Mouse (Mus musculus) forebrain, embryonic 11.5 days (tissue): ENCODE data around the gene Inf2. TPM values are rescaled to one million over a fixed set of nuclear protein-coding genes. Genes with fewer than 3 reads are reported as not detected.
A peak's percentile ranks its signal among the peaks of the same experiment; 100 is the strongest.

ENCODE experiments used
- ATAC-seq: fragments of 200-750 bp; cut with Nextera tagmentation; replicated peaks from 2 replicates; pipeline ENCODE4 v1.8.0; 2017; ENCODE audit warnings: moderate TSS enrichment; ENCODE audit not compliant: low FRiP score
- DNase-seq: peaks from one replicate; pipeline ENCODE4 v3.0.0-alpha.2; 2017; ENCODE audit warnings: low spot score
- H3K27ac ChIP-seq: fragments of 300-500 bp; sonication (generic); 2 replicates; pipeline ENCODE4 v1.5.1; 2014; ENCODE audit warnings: low read depth, low read length
- H3K27me3 ChIP-seq: fragments of 300-500 bp; sonication (generic); 2 replicates; pipeline ENCODE4 v1.6.1; 2014; ENCODE audit warnings: mild to moderate bottlenecking, low read length, mixed read lengths; ENCODE audit not compliant: control insufficient read depth, insufficient read depth
- H3K36me3 ChIP-seq: fragments of 300-500 bp; sonication (generic); 2 replicates; pipeline ENCODE4 v1.6.1; 2014; ENCODE audit warnings: mild to moderate bottlenecking, low read length, moderate library complexity, mixed read lengths; ENCODE audit not compliant: control insufficient read depth, insufficient read depth
- H3K4me1 ChIP-seq: fragments of 300-500 bp; sonication (generic); replicated peaks from 2 replicates; pipeline ENCODE4 v1.6.1; 2014; ENCODE audit warnings: low read length, mixed read lengths; ENCODE audit not compliant: control insufficient read depth, insufficient read depth
- H3K4me2 ChIP-seq: fragments of 300-500 bp; sonication (generic); 2 replicates; pipeline ENCODE4 v1.6.1; 2014; ENCODE audit warnings: low read depth, mild to moderate bottlenecking, low read length, moderate library complexity, mixed read lengths; ENCODE audit not compliant: severe bottlenecking
- H3K4me3 ChIP-seq: fragments of 300-500 bp; sonication (generic); 2 replicates; pipeline ENCODE4 v1.5.1; 2014; ENCODE audit warnings: low read depth, low read length
- H3K9ac ChIP-seq: fragments of 300-500 bp; sonication (generic); 2 replicates; pipeline ENCODE4 v1.6.1; 2014; ENCODE audit warnings: low read length
- H3K9me3 ChIP-seq: fragments of 300-500 bp; sonication (generic); 2 replicates; pipeline ENCODE4 v1.6.1; 2016; ENCODE audit warnings: low read length, mixed read lengths; ENCODE audit not compliant: control insufficient read depth
- WGBS: fragments of 180-500 bp; shearing (Covaris S2); extraction: QIAGEN DNeasy Blood & Tissue Kit; methylation state at CpG from one replicate; pipeline ENCODE4 v1.1.7; 2014; 5-methylcytosine and 5-hydroxymethylcytosine counted together
- polyA plus RNA-seq: library from polyadenylated mRNA; unstranded; fragments of >200 nt; fragmentation: Nextera tagmentation; extraction: Ambion mirVana; gene quantifications from 2 replicates; pipeline ENCODE4 v1.2.1, GENCODE M21; 2014

The Inf2 gene
- polyA plus RNA-seq, 1 experiment from 2014 or later = 1.6 TPM

DNA sequence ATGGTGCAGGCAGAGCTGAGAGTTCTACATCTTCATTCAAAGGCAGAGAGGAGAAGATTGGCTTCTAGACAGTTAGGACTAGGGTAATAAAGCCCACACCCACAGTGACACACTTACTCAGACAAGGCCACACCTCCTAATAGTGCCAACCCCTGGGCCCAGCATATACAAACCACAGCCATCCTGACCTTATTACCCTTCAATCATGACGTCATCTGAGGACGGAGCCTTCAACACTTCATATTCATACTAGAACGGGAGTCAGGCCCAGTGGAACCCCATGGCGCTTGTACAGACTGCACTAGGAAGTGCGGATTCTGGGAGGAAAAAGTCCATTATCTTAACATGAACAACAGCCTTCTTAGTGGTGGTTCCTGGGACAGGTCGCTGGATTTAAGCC is 54.5 kb downstream of the Inf2 start:
- Histone ChIP-seq H3K4me2 (no peak overlapping the region), H3K36me3 (no peaks in the 10 kb centered on the region; the same call in 1 of the 2 replicates), H3K9ac (no peak overlapping the region), H3K27me3 (no peaks in the 10 kb centered on the region), H3K4me1 (no peaks in the 10 kb centered on the region; the same call in 1 of the 2 replicates), H3K4me3 (no peak overlapping the region), H3K9me3 (no peaks in the 10 kb centered on the region), H3K27ac (no peak overlapping the region)
- ATAC-seq = no peak
- DNase-seq = no peak
- 92% methylated on average over 6 of the region's 6 CpGs for WGBS

GRCm38 (mm10) chr12:112644180-112644854 is 55.7 kb downstream of the Inf2 start, which contains the start of gene Siva1:
TSS of gene Siva1 (plus strand) at chr12:112644679.
- H3K36me3 ChIP-seq = peaks cover under 1% of the 10 kb centered on the region; the same call in 1 of the 2 replicates
- H3K4me3 ChIP-seq = peak within 1 kb of the TSS; percentile 82
- peak within 1 kb of the TSS; percentile 43 for H3K27ac ChIP-seq
- 2% methylated on average over 46 of the region's 46 CpGs for WGBS
- no peaks in the 10 kb centered on the region for H3K9me3 ChIP-seq
- peak within 1 kb of the TSS; percentile 82 for H3K9ac ChIP-seq
- ATAC-seq (peak; percentile 97), DNase-seq (peak; percentile 100)
- peak within 1 kb of the TSS; percentile 69 for H3K4me2 ChIP-seq
- no peaks in the 10 kb centered on the region for H3K27me3 ChIP-seq
- no peaks in the 10 kb centered on the region; the same call in 1 of the 2 replicates for H3K4me1 ChIP-seq

- peaks cover 5% of the 10 kb centered on the region; the same call in 1 of the 2 replicates for H3K36me3 ChIP-seq
- under 1% methylated on average over 74 of the region's 75 CpGs for WGBS
- H3K9ac ChIP-seq = peak overlapping the region; percentile 82
- H3K27ac ChIP-seq = peak overlapping the region; percentile 43
- no peaks in the 10 kb centered on the region; the same call in 1 of the 2 replicates for H3K4me1 ChIP-seq
- H3K4me2 ChIP-seq = peak overlapping the region; percentile 69
- no peaks in the 10 kb centered on the region for H3K9me3 ChIP-seq
- H3K27me3 ChIP-seq = no peaks in the 10 kb centered on the region
- H3K4me3 ChIP-seq = peak overlapping the region; percentile 82
- DNase-seq = peak; percentile 84
- ATAC-seq = no peak
These were observed 56.4 kb downstream of the Inf2 start for GRCm38 (mm10) chr12:112644855-112645506.

GRCm38 (mm10) chr12:112646139-112646538 is 57.6 kb downstream of the Inf2 start:
- Histone ChIP-seq H3K4me1 (no peaks in the 10 kb centered on the region; the same call in 1 of the 2 replicates), H3K4me2 (peak overlapping the region; percentile 69), H3K9ac (peak overlapping the region; percentile 82), H3K27ac (no peak overlapping the region), H3K9me3 (no peaks in the 10 kb centered on the region), H3K4me3 (peak overlapping the region; percentile 82), H3K36me3 (peaks cover 5% of the 10 kb centered on the region; the same call in 1 of the 2 replicates), H3K27me3 (no peaks in the 10 kb centered on the region)
- no peak for ATAC-seq
- WGBS = 63% methylated on average over 6 of the region's 6 CpGs
- DNase-seq = no peak

GRCm38 (mm10) chr12:112648081-112648480 is 59.5 kb downstream of the Inf2 start:
- H3K9me3 ChIP-seq = no peaks in the 10 kb centered on the region
- DNase-seq (no peak), ATAC-seq (no peak)
- H3K27me3 ChIP-seq = no peaks in the 10 kb centered on the region
- no peak overlapping the region for H3K27ac ChIP-seq
- H3K9ac ChIP-seq = no peak overlapping the region
- 97% methylated on average over 5 of the region's 5 CpGs for WGBS
- H3K36me3 ChIP-seq = peaks cover 5% of the 10 kb centered on the region; the same call in 1 of the 2 replicates
- H3K4me1 ChIP-seq = no peaks in the 10 kb centered on the region; the same call in 1 of the 2 replicates
- H3K4me2 ChIP-seq = no peak overlapping the region
- no peak overlapping the region for H3K4me3 ChIP-seq

DNA sequence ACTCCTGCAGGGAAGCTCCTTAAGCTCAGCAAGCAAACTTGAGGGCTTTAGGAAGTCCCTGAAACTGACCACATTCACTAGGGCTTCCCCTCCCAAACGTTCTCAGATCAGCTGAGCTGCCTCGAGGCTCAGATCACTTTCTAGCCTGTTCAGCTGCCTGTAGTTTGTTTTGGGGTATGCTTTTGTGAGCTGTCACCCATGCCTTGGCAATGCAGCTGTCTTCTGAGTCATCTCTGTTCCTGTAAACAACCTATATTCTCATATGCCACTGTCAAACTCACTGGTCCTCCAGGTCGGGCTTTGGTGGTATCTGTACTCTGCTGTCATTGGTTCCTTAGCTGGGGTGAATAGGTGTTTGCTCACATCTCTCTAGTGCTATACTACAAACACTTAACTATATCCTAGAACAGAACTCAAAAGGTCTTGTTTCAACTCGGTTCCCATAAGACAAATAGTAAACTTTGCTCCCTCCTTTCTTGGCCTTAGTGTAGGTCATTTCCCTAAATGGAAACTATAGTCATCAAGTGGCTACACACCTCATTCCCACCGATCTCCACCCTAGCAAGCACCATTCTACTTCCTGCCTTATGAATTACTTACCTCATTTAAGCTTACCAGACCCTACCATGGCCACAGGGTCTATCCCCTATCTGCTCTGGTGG is 63.3 kb downstream of the Inf2 start:
- no peak for ATAC-seq
- WGBS = 81% methylated on average over 5 of the region's 5 CpGs
- H3K4me3 ChIP-seq = no peak overlapping the region
- no peaks in the 10 kb centered on the region for H3K4me1 ChIP-seq
- no peaks in the 10 kb centered on the region for H3K27me3 ChIP-seq
- H3K4me2 ChIP-seq = no peak overlapping the region
- peaks cover 8% of the 10 kb centered on the region; the same call in 1 of the 2 replicates for H3K36me3 ChIP-seq
- no peak overlapping the region for H3K9ac ChIP-seq
- no peak for DNase-seq
- no peaks in the 10 kb centered on the region for H3K9me3 ChIP-seq
- H3K27ac ChIP-seq = no peak overlapping the region

DNA sequence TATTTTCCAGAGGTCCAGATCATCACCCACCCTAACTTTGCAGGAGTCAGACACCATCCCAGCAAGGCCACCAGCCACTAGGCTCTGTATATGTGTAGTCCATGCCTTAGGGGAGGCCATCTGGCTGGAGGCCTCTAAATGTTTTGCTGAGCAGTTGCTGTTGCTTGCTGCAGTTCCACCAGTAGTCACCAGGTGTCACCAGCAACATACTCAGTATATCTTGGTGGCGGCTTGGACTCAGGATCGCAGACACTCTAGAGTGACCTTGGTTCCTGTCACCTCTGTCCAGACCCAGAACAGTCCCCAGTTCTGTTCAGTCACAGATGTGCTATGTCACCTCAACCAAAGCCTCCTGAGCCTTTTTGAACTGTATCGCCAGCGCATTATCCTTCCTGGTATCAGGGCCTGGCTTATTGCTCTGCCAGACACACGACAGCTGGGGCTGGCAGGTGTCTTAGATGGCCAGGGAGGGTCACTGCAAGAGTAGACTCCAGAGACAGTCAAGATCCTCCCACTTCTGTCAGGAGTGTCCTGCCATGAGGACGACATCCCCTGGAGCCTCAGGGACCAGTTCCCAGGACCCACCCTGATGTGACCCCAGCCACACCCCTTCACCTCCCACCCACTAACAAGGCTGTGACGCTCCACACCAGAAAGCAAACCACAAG is 64.7 kb downstream of the Inf2 start:
- Histone ChIP-seq H3K9me3 (no peaks in the 10 kb centered on the region), H3K9ac (no peak overlapping the region), H3K27ac (no peak overlapping the region), H3K27me3 (no peaks in the 10 kb centered on the region), H3K4me1 (no peaks in the 10 kb centered on the region), H3K4me3 (no peak overlapping the region), H3K36me3 (peaks cover 17% of the 10 kb centered on the region; the same call in 1 of the 2 replicates), H3K4me2 (no peak overlapping the region)
- peak; percentile 60 for ATAC-seq
- 59% methylated on average over 7 of the region's 7 CpGs for WGBS
- peak; percentile 88 for DNase-seq

DNA sequence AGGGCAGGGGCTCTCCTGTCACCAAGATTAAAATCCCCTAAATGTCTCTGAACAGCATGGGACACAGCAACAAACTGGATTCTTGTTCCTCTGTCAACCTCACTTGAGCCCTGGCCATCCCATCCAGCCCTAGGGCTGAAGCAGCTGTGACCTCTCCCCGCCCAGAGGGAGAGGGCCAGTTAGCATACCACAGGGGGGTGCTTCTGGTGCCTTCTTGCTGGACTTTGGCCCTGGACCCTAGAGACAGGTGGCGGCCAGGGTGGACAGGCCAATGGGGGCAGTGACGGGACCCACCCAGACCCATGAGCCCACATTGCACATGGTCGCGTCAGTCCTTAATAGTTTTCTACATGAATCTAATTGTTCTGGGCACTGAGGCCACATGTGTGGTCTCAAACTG is 65.5 kb downstream of the Inf2 start:
- Histone ChIP-seq H3K9ac (no peak overlapping the region), H3K27ac (no peak overlapping the region), H3K36me3 (peaks cover 25% of the 10 kb centered on the region), H3K9me3 (no peaks in the 10 kb centered on the region), H3K27me3 (no peaks in the 10 kb centered on the region), H3K4me3 (no peak overlapping the region), H3K4me2 (no peak overlapping the region), H3K4me1 (no peaks in the 10 kb centered on the region)
- no peak for DNase-seq
- ATAC-seq = no peak
- WGBS = 92% methylated on average over 5 of the region's 5 CpGs
